Mouse (Mus musculus) cerebellum, adult 2 months (tissue): ENCODE data around the gene Itpripl1.

Source experiments
- CTCF ChIP-seq: fragments of 200-500 bp; IDR thresholded peaks from 2 replicates; pipeline ENCODE4 v1.5.1; 2011; ENCODE audit warnings: low read depth, mild to moderate bottlenecking, control low read depth, low read length, moderate library complexity, borderline replicate concordance; ENCODE audit not compliant: insufficient read depth
- POLR2A ChIP-seq: fragments of 200-500 bp; IDR thresholded peaks from 2 replicates; pipeline ENCODE4 v1.6.1; 2011; ENCODE audit warnings: low read length, control low read depth, borderline replicate concordance; ENCODE audit not compliant: insufficient read depth

GRCm38 (mm10) chr2:127140011-127140410 is 3.2 kb downstream of the Itpripl1 start:
- TF ChIP-seq CTCF = no peak
- TF ChIP-seq POLR2A = no peak
